Mouse (Mus musculus) testis, adult 10 weeks (tissue): ENCODE results near the gene Fbln5. TPM values are rescaled to one million over a fixed set of nuclear protein-coding genes. Genes with fewer than 3 reads are reported as not detected.

Experiments used
- polyA plus RNA-seq: library from polyadenylated mRNA; stranded (reverse); fragments of 350-450 nt; fragmentation: Illumina TruSeq; extraction: RNeasy Lipid Tissue Mini Kit (QIAGEN cat#74804); gene quantifications from one replicate; pipeline ENCODE4 v1.2.3, GENCODE M21; 2014; ENCODE audit warnings: low read depth, low replicate concordance

Gene Fbln5
- 4.2 TPM for polyA plus RNA-seq

GRCm38 (mm10) chr12:101818608-101819370 lies at the start of gene Fbln5:
TSS of gene Fbln5 (minus strand) at chr12:101819055.

GRCm38 (mm10) chr12:101718054-101718754 lies 100.7 kb downstream of the Fbln5 start, which contains the start of gene Tc2n:
TSS of gene Tc2n (minus strand) at chr12:101718523.

Other genes starting within 250 kb of the Fbln5 start
- 38.1 TPM for gene Tc2n, start 100.5 kb downstream of the Fbln5 start, polyA plus RNA-seq
- 32.6 TPM for gene Trip11, start 94.2 kb upstream of the Fbln5 start, polyA plus RNA-seq
- gene Atxn3, start 139.2 kb upstream of the Fbln5 start, polyA plus RNA-seq, result 519 TPM
- 24.6 TPM for gene Cpsf2, start 156.9 kb upstream of the Fbln5 start, polyA plus RNA-seq